Mouse (Mus musculus): Measurements from ENCODE around the gene Spin2f.
"Not testable (repeated sequence)": the region's sequence is repeated elsewhere in the genome, so short reads cannot be mapped to it uniquely, and the experiment has no call there.

GRCm38 (mm10) chrX:31223536-31223935, 30.2 kb upstream of the Spin2f start:
- TF ChIP-seq POLR2A (IDR thresholded peaks at IDR 0.05; ENCODE audit: extremely low read depth, insufficient read depth, low read length); CTCF (IDR thresholded peaks at IDR 0.05; ENCODE audit: low read depth, low read length): not testable (repeated sequence)

All from liver, adult 2 months (tissue).